Mouse (Mus musculus) forebrain, postnatal 0 days (tissue): ENCODE measurements around the gene Lsm10. TPM values are rescaled to one million over a fixed set of nuclear protein-coding genes. Genes with fewer than 3 reads are reported as not detected.
A peak's percentile ranks its signal among the peaks of the same experiment; 100 is the strongest.

ENCODE experiments used
- ATAC-seq: fragments of 200-750 bp; cut with Nextera tagmentation; 2 replicates; pipeline ENCODE4 v1.8.0; 2017; ENCODE audit warnings: mild to moderate bottlenecking, moderate library complexity
- DNase-seq: peaks from one replicate; pipeline ENCODE4 v3.0.0-alpha.2; 2015
- H3K27ac ChIP-seq: fragments of 300-500 bp; sonication (generic); 2 replicates; pipeline ENCODE4 v1.5.1; 2014; ENCODE audit warnings: low read depth, mild to moderate bottlenecking, antibody characterized with exemption, low read length, moderate library complexity, mixed read lengths
- H3K27me3 ChIP-seq: fragments of 300-500 bp; sonication (generic); 2 replicates; pipeline ENCODE4 v1.6.1; 2014; ENCODE audit warnings: mild to moderate bottlenecking, low read length, mixed read lengths; ENCODE audit not compliant: insufficient read depth
- H3K36me3 ChIP-seq: fragments of 300-500 bp; sonication (generic); 2 replicates; pipeline ENCODE4 v1.6.1; 2014; ENCODE audit warnings: mild to moderate bottlenecking, moderate library complexity; ENCODE audit not compliant: insufficient read depth
- H3K4me1 ChIP-seq: fragments of 300-500 bp; sonication (generic); 2 replicates; pipeline ENCODE4 v1.6.1; 2014; ENCODE audit warnings: antibody characterized with exemption; ENCODE audit not compliant: insufficient read depth
- H3K4me2 ChIP-seq: fragments of 300-500 bp; sonication (generic); 2 replicates; pipeline ENCODE4 v1.6.1; 2014; ENCODE audit warnings: low read depth, mild to moderate bottlenecking, moderate library complexity
- H3K4me3 ChIP-seq: fragments of 300-500 bp; sonication (generic); 2 replicates; pipeline ENCODE4 v1.5.1; 2014; ENCODE audit warnings: low read depth, low read length, mixed read lengths
- H3K9ac ChIP-seq: fragments of 300-500 bp; sonication (generic); 2 replicates; pipeline ENCODE4 v1.6.1; 2014; ENCODE audit warnings: mild to moderate bottlenecking
- H3K9me3 ChIP-seq: fragments of 300-500 bp; sonication (generic); 2 replicates; pipeline ENCODE4 v1.6.1; 2016; ENCODE audit warnings: low read length
- CTCF ChIP-seq: sonication (generic); IDR thresholded peaks from 2 replicates; pipeline ENCODE4 v1.5.1; 2016; ENCODE audit warnings: antibody characterized with exemption, control low read depth, low read depth
- WGBS: fragments of 180-500 bp; shearing (Covaris S2); extraction: QIAGEN DNeasy Blood & Tissue Kit; methylation state at CpG from one replicate; pipeline ENCODE4 v1.1.7; 2014; 5-methylcytosine and 5-hydroxymethylcytosine counted together
- polyA plus RNA-seq: library from polyadenylated mRNA; unstranded; fragments of >200 nt; fragmentation: Nextera tagmentation; extraction: Ambion mirVana; gene quantifications from 2 replicates; pipeline ENCODE4 v1.2.1, GENCODE M21; 2015
- total RNA-seq: library from RNA; depleted of rRNA; stranded (reverse); fragments of >200 nt; gene quantifications from 2 replicates; pipeline ENCODE4 v1.2.3, GENCODE M21; 2014

Gene Lsm10
- total and polyA plus RNA-seq, 2 experiments from 2014 or later = 37.1 to 59.5 TPM

DNA sequence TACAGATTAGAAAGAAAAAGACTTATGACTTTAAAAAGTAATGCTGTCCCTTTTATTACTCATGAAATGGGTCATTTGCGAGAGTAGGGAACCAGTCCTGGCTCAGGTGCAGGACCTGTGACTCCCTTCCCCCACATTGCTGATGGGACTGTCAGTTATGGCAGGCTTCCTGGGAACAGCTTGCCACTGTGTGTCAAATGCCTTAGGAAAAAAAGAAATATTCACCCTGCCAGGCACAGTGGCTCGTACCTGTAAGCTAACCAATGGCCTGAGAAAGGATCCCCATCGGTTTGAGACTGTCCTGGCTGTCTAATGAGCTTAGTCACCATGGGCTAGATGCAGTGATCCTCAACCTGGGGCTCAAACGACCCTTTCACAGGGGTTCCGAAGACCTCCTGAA is 23.6 kb downstream of the Lsm10 start:
- TF ChIP-seq CTCF = no peak
- WGBS = 82% methylated on average over 5 of the region's 5 CpGs
- Histone ChIP-seq H3K4me3 (no peak overlapping the region), H3K9ac (no peak overlapping the region), H3K36me3 (peaks cover 5% of the 10 kb centered on the region), H3K9me3 (no peaks in the 10 kb centered on the region), H3K27ac (no peak overlapping the region), H3K4me2 (no peak overlapping the region), H3K27me3 (no peaks in the 10 kb centered on the region), H3K4me1 (peaks cover 3% of the 10 kb centered on the region; the same call in 1 of the 2 replicates)
- DNase-seq (no peak), ATAC-seq (no peak)

DNA sequence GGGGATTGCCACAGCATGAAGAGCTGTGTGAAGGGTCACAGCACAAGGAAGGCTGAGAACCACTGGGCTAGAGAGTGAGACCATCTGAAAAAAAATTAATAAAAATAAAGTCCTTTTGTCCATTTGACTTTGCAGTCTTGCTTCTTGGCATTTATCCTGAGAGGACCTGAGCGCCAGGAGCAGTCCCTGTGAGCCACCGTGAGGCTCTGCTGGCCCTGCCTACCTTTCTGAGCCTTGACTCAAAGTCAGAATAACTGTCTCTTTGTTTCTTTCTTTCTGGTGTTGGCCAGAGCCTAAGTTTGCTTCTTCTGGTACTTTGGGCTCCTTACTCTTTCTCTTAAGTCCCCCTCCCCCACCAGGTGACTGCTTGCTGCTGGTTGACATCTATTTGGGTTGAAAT is 24.1 kb downstream of the Lsm10 start:
- Histone ChIP-seq H3K4me2 (no peak overlapping the region), H3K9me3 (no peaks in the 10 kb centered on the region), H3K36me3 (peaks cover 9% of the 10 kb centered on the region), H3K27ac (no peak overlapping the region), H3K4me1 (peaks cover 3% of the 10 kb centered on the region; the same call in 1 of the 2 replicates), H3K4me3 (no peak overlapping the region), H3K27me3 (no peaks in the 10 kb centered on the region), H3K9ac (no peak overlapping the region)
- ATAC-seq = no peak
- WGBS = 94% methylated on average over 2 of the region's 2 CpGs
- no peak for DNase-seq
- TF ChIP-seq CTCF = no peak

DNA sequence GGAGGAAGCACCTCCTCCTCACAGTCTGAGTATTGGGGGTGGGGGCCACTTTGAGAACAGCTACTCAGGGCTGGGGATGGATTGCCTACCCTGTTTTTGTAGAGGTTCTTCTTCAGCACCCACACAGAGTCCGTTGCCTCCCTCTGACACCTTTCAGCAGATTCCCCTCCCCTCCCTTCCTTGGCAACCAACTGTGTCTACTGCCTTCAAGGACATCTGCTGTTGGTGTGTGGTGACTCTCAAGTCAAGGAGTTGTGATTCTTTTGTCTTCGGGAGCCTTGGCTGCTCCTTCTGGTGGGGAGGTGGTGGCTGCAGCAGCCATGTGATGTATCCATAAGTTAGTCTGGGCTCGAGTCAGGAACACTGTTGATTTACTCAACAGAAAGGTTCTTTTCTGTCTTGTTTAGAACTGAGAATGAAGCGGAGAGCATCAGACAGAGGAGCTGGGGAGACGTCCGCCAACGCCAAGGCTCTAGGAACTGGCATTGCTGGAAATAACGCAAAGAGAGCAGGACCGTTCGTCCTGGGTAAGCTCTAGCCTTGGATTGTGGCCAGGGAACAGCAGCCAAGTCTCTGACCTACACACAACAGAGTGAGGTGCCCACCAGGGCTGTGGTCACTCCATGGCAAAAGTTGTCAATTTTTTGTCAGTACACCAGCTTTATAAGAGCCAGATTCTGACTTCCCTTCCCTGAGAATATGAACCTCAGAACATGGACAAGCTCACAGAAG is 27.1 kb downstream of the Lsm10 start:
- 59% methylated on average over 10 of the region's 10 CpGs for WGBS

DNA sequence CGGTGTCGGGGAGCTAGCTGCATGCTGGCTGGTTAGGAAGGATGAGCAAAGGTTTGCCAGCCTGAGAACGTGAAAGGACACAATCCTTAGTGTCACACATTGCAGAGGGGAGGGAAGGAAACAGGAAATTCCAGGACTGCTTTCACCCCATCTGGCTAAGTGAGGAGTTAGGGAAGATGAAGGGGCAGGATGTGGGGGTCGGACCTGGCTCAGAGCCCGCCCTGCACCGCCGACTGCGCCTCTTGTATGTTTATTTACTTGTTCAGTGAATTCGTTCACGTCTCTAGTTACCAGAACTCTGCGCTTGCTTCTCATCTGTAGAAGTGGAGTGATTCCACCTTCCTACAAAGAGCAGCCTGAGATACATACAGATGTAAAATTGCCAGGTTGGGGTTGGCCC is 34.1 kb downstream of the Lsm10 start:
- H3K27ac ChIP-seq = peak overlapping the region; percentile 35; the same call in 1 of the 2 replicates
- no peak overlapping the region for H3K4me2 ChIP-seq
- peaks cover 3% of the 10 kb centered on the region; the same call in 1 of the 2 replicates for H3K4me1 ChIP-seq
- H3K4me3 ChIP-seq = no peak overlapping the region
- ATAC-seq (no peak), DNase-seq (no peak)
- TF ChIP-seq CTCF = no peak
- no peaks in the 10 kb centered on the region for H3K27me3 ChIP-seq
- 76% methylated on average over 11 of the region's 11 CpGs for WGBS
- H3K36me3 ChIP-seq = peaks cover 47% of the 10 kb centered on the region
- H3K9ac ChIP-seq = no peak overlapping the region
- H3K9me3 ChIP-seq = no peaks in the 10 kb centered on the region

More for the DNA sequence above, 27.1 kb downstream of the Lsm10 start:
- H3K9ac ChIP-seq = no peak overlapping the region
- no peak overlapping the region for H3K4me3 ChIP-seq
- H3K9me3 ChIP-seq = no peaks in the 10 kb centered on the region
- TF ChIP-seq CTCF = no peak
- peaks cover 2% of the 10 kb centered on the region; the same call in 1 of the 2 replicates for H3K4me1 ChIP-seq
- no peaks in the 10 kb centered on the region for H3K27me3 ChIP-seq
- H3K27ac ChIP-seq = no peak overlapping the region
- DNase-seq (no peak), ATAC-seq (peak; percentile 66)
- H3K36me3 ChIP-seq = peaks cover 30% of the 10 kb centered on the region
- no peak overlapping the region for H3K4me2 ChIP-seq

DNA sequence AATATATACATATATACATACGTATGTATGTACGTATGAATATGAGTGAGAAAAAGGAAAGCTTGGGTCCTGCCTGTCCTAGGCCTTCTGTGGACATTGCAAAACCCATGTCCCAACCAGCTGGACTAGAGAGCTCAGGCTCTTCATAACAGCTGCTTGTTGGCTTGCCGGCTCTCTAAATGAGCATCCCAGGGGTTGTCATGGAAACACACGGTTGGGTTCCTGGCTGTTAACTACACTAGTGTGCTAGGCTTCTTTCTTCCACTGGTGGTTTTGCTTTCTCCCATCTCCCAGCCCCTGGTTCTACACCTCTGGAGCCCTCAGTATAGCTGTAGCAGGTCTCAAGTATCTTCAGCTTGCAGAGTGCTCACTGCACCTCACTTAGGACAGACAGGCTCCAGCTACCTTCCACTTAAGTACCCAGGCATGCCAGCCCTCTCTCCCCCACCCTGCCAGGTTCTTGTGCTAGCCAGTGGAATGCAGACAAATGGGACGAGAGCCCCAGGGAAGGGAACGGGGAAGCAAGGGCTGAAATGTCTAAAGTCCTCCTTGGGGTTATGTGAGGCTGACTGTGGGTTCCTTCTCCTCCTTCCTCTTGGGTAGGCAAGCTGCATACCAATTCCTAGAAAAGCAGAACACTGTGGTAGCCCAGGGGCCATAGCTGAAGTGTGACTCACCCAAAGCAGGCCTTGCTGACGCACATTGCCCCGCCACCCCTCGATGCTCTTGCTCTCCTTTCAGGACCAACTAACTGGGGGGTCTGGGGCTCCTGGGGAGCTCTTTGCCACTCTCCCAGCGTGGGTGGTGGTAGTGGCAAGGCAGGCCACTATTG is 35.1 kb downstream of the Lsm10 start:
- H3K36me3 ChIP-seq = peaks cover 45% of the 10 kb centered on the region
- DNase-seq (peak; percentile 75), ATAC-seq (peak; percentile 91)

DNA sequence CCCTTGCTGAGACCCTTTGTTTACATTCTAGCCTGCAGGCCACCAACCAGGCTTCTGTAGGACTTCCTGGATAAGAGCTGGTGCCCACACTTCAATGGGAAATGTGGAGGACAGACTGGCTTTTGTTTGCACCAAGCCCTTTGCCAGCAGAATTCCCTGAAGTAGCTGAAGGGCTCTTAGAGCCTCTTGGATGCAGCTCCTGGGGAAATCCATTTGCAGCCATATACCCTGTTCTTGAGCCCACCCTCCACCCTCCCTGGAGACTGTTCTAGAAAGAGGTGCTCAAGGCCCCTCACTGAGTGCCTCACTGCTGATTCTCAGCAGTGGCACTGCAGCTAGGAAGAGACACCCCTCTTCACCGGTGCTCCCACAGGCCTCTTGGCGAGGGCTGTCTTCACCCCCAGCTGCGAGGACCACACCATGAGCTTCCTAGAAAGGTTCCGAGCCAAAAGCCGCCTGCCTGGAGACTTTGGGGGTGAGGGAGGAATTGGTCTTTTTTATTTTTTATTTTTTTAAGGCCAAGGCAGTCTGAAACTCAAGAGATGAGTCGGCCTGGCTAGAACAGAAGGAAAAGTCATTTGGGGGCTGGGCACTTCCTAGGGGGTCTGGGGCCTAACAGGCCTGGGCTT is 36.3 kb downstream of the Lsm10 start:
- Histone ChIP-seq H3K9ac (no peak overlapping the region), H3K9me3 (no peaks in the 10 kb centered on the region), H3K4me2 (no peak overlapping the region), H3K4me3 (no peak overlapping the region), H3K27ac (peak overlapping the region; percentile 64; the same call in 1 of the 2 replicates), H3K27me3 (no peaks in the 10 kb centered on the region), H3K4me1 (peaks cover 3% of the 10 kb centered on the region; the same call in 1 of the 2 replicates), H3K36me3 (peaks cover 51% of the 10 kb centered on the region)
- no peak for TF ChIP-seq CTCF
- DNase-seq (no peak), ATAC-seq (no peak; the same call in 1 of the 2 replicates)
- 81% methylated on average over 6 of the region's 6 CpGs for WGBS

More for the DNA sequence above, 35.1 kb downstream of the Lsm10 start:
- no peaks in the 10 kb centered on the region for H3K9me3 ChIP-seq
- H3K4me3 ChIP-seq = no peak overlapping the region
- TF ChIP-seq CTCF = 0 out of 2 replicates have a peak, but pooled peaks have one; percentile 10
- WGBS = 57% methylated on average over 10 of the region's 10 CpGs
- H3K4me2 ChIP-seq = no peak overlapping the region
- H3K27me3 ChIP-seq = no peaks in the 10 kb centered on the region
- H3K9ac ChIP-seq = no peak overlapping the region
- peak overlapping the region; percentile 64 for H3K27ac ChIP-seq
- peaks cover 3% of the 10 kb centered on the region; the same call in 1 of the 2 replicates for H3K4me1 ChIP-seq
